Mouse (Mus musculus) c-Kit-positive CD71-negative TER-119-negative erythroid progenitor cells, embryonic 14.5 days (primary cell): ENCODE results near the gene Cfap61.

Experiments
- DNase-seq: peaks from one replicate; pipeline ENCODE4 v3.0.0-alpha.2; 2013; ENCODE audit warnings: low read depth

The Cfap61 gene

DNA sequence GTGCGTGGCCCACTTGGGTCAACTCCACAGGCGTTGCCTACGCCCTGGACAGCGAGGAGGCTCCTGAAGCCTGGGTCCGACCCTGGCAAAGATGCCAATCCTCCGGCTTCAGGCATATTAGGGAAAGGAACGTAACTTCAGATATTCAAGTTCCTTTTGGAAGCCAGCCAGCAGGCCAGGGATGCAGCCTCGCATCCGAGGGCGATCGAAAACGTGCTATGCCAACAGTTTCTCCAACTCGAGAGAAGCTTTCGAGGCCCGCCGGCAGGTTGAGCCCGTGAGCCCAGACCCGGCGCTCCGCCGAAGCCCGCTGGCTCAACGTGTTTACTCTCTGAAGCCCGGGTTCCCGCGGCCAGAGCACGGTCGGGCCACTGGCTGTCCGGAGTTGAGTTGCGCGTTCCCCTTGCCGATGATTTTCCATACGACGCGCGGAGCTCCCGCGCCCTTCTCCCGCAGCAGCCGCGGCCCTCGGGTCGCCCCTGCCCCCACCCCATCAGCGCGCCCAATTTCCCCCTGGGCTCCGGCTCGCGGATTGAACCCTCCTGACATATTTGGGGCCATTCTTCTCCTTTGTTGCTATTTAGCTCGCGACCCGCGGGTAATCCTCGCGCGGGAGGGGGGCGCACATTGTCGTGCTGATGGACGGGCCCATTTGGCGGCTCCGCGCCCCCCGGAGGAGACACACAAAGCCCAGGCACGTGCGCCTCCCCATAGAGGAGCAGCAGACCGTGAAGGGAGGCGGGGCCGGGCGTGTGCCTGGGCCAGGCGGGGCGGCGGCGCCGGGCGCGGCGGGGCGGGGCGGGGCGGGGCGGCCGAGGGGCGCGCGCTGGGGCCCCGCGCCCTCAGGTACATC lies 286.7 kb downstream of the Cfap61 start, which contains the start of gene Insm1:
Insm1 (plus strand) TSS at position 846 of the 853 bp plus-strand sequence.
- no peak for DNase-seq

DNA sequence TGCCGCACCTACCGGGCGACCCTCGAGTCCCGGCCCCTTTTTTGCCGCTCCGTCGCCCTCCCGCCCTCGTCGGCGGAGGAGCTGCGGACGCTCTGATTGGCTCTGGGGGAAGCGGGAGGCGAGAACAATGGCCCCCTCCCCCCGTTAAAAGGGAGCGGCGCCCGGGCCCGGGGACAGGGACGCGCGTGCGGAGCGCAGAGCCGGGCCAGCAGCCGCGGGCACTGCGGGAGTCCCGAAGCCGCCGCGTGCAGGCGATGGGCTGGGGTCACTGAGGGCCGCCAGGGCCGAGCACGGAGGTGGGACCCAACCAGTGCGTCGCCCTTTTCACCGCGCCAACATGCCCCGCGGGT lies 287.3 kb downstream of the Cfap61 start:
- no peak for DNase-seq

DNA sequence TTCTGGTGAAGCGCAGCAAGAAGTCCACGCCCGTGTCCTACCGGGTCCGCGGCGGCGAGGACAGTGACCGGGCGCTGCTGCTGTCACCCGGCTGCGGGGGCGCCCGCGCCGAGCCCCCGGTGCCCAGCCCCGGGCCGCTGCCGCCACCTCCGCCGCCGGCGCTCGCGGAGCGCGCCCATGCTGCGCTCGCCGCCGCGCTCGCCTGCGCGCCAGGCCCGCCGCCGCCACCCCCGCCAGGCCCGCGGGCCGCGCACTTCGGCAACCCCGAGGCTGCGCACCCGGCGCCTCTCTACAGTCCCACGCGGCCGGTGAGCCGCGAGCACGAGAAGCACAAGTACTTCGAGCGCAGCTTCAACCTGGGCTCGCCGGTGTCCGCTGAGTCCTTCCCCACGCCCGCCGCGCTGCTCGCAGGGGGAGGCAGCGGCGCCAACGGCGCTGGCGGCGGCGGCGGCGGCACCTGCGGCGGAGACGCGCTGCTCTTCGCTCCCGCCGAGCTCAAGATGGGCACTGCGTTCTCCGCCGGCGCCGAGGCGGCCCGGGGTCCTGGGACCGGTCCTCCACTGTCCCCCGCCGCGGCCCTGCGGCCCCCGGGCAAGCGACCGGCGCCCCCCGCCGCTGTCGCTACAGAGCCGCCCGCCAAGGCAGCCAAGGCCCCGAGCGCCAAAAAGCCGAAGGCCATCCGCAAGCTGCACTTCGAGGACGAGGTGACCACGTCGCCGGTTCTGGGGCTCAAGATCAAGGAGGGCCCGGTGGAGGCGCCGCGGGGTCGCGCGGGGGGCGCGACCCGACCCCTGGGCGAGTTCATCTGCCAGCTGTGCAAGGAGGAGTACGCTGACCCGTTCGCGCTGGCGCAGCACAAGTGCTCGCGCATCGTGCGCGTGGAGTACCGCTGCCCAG lies 287.9 kb downstream of the Cfap61 start:
- DNase-seq = no peak

DNA sequence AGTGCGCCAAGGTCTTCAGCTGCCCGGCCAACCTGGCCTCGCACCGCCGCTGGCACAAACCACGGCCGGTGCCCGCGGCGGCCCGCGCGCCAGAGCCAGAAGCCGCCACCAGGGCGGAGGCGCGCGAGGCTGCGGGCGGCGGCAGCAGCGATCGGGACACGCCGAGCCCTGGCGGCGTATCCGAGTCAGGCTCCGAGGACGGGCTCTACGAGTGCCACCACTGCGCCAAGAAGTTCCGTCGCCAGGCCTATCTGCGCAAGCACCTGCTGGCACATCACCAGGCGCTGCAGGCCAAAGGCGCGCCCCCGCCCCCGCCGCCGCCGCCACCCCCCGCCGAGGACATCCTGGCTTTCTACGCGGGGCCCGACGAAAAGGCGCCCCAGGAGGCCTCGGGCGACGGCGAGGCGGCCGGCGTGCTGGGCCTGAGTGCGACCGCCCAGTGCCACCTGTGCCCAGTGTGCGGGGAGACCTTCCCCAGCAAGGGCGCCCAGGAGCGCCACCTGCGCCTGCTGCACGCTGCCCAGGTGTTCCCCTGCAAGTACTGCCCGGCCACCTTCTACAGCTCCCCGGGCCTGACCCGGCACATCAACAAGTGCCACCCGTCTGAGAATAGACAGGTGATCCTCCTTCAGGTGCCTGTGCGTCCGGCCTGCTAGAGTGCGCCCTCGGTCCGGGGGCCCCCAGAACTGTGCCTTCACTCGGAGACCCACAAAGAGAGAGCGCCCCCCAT lies 288.8 kb downstream of the Cfap61 start:
- no peak for DNase-seq

DNA sequence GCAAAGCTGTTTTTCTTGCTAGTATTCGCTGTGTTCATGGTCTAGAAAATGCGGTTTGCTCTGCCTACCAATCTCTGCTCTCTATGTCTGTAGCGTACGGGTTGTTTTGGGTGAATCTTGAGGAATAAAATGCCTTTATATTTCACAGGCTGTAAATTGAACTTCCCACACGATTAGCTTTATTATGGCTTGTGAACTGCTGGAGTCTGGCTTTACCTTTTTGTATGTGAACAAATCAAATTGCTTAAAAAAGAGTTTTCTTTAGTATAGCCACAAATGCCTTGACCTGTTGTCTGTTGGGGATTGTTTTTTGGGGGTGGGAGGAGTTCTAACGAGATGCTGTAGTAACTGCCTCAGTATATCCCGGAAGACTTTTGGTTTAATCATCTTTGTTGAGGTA lies 289.6 kb downstream of the Cfap61 start:
- DNase-seq = no peak

DNA sequence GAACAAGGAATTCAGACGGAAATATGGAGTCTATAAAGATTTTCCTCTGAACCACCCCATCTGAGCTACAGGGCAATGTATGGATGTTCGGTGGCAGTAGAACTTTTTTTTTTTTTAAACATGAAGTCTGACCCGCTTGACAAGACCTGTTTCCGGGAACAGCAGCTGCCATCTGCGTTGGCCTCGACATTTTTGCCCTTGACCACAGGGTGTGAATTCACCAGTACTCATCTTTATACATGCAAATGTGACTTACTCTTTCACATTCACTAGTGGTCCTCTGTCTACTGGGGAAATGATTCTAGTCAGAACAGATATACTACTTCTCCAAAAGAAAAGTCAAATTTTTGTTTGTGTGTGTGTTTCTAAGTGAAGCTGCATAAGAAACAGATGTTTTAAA lies 291.2 kb downstream of the Cfap61 start:
- DNase-seq = no peak

DNA sequence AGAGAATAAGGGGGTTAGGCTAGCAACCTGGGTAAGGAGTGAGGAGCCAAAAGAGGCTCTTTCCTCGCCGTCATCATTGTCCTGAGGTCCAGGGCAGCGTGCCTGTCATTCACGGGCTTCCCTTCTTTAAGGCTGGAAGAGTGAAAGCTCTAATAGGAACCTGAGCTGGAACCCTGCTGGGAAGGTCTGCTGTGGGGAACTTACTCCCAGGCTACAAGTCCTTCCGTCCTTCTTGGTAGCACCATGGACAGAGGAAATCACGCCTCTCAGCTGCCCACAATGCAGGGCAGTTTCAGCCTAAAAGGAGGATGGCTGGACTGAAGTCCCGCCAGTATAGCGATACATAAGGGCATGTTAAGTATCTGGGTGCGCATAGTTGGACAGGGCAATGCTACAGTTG lies 291.9 kb downstream of the Cfap61 start:
- DNase-seq = no peak

DNA sequence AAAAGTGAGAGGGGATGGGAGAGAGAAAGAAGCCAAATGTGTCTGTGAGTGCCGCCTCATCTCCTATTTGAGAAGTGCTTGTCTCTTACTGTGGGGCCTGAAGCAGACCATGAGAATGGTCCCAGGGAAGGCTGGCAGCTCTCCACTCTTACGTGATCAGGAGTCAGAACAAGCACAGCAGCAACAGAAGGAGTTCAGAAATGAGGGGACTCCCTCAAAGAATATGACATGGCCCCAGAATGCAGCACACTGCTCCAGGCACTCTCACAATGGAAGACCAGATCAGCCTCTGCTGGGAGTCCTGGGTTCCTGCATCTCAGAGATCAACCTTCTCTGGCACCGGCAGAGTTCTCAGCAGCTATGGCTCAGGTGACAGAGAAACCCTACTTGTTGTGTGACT lies 293.1 kb downstream of the Cfap61 start:
- no peak for DNase-seq

DNA sequence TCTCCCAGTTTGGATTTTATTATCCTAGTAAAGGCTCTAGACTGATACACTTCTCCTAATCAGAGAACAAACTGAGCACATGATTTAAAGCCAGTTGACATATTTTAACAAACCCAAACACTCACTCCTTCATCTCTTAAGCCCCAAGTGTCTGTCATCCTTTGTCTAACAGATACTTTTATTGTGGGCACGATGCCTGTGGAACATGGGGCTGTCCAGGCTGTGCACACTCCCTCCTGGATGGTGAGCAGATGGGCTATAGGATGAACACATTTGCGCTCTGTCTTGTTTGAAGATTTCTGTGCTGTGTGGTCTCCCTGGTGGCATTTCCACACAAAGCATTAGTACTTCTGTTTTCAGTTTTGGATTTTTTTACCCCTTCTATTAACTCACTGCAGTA lies 293.9 kb downstream of the Cfap61 start:
- DNase-seq = no peak

DNA sequence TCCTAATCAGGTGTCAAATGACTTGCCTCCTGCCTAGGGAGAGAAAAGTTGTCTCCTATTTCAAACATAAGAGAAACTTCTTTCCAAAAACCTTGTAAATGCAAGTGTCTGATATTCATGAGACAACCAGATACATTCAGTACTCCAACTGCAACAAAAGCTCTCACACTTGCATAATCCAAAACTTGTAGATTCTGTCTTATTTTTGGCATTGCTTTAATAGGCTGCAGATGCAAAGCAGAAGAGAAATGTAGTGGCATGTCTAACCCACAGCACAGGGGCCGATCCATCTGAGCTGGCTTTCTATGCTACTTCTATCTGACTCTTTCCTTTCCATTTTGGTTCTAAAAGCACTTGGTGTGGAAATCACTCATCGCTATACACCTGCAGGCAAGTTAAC lies 296.9 kb downstream of the Cfap61 start:
- no peak for DNase-seq

DNA sequence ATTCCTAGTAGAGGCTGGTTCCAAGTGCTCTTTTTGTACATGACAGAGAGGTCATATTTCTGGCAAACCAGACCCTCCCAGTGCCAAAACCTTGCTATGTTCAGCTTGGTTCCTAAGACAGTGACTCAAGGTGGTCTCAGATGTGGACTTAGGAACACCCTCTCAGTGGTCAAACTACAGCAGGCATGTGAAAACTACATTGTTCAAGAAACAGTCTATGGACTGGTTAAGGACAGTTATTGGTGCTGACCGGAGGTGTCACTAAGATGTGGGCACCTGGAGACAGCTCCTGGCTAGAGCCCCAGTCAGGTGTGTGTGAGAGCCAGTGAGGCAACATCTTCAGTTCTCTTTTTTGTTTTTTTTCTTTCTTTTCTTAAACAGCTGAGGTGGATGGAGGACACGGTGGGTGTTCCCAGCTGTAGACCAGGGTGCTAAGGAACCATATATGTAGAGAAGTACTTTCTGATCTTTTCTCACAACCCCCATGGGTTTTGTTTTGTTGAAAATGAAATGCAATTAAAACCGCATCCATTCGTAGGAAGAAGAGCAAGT lies 304.7 kb downstream of the Cfap61 start:
- no peak for DNase-seq

DNA sequence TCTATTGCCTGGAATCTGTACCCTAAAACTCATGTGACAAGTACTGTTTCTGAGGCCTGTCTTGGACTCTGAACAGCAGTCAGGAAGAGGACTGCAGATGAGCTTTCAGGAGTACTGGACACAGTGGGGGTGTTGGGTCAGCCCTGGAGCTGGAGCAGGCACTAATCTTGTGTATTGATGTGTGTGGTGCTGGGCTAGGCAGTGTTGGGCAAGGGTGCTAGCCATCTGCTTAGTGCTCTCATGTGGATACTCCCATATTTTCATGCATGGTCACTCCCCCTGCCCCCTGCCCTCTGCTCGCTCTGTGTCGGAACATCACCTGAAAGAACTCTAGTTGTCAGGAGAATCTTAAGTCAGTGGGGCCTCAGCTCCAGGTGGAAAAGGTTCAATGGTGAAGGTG lies 309.5 kb downstream of the Cfap61 start:
- DNase-seq = no peak

DNA sequence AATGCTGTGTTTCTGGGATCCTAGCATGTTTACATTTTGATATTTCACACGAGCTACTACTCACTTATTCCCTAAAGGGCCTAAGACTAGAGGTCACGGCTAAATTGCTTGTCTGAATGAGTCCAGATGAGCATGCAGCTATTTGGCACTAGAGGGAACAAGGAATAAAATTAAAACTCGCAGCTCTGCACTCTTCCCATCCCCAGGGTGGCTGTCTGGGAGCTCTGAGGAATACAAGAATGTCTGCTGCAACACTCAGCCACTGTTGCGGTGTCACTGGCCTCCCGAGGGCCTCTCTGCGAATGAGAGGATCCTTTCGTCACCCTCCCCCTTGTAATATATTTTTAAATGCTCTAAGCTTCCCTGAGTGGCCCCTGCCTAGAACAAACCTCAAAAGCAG lies 310.8 kb downstream of the Cfap61 start:
- DNase-seq = no peak

DNA sequence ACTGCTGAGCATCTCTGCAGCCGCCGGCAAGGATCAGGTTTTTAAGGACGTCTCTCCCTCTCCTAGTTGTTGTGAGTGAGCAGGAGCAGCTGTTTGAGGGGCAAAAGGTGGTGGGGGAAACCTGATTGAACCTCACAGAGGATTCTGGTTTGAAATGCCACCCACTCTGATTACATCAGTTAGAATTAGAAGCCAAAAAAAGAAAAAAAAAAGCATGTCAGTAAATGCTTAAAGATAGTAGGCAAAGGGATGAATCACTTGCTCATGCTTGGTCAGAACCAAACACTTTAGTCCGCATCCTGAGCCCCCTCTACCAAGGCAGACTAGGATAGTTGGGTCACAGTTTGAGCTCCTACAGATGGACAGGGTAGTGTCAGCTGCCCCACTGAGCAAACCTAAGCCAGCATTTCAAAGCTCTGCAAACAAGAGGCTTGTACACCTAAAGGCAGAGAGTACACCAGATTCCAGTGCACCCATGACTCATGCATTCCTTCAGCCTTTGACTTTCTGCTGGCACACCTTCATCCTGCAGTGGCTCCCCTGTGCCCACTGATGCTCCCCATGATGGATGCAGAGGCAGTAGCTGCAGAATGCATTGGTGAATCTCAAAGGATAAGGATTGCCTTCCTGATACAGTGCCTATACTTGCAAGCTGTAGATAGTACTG lies 312.0 kb downstream of the Cfap61 start:
- no peak for DNase-seq

DNA sequence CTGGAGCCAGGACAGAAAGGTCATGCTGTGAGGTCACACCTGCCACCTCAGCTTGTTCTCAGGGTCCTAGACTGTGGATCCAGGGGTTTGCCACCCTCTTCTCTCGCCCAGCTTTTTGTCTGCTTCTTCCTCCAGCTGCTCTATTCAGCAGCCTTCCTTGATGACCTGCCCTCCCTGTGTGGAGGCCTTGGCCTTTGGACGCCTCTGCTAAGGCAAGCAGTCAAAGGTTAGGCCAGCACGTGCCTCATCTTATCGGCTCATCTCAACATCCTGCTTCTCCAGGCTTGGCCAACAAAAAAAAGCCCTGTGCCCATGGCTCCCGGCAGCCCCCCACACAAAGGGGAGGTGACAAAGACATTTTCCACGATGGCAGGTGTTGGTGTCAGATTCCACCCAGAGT lies 313.0 kb downstream of the Cfap61 start:
- no peak for DNase-seq

DNA sequence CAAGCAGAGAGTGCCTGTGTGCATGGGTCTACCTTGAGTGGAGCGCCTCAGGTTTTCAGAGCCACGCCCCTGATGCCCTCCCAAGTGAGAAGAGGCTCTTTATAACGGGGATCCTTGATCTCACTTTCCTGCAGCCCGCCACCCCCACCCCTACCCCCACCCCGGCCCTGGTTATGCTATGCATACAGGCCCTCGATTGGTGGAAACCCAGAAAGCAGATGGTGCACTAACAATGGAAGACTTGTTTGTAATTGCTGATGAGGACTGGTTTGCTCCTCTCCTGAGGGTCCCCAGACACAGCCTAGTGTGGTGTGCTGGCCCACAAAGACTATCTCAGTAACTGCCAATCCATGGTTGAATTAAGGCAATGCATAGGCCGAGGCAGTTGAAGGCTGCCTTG lies 314.4 kb downstream of the Cfap61 start:
- DNase-seq = no peak

DNA sequence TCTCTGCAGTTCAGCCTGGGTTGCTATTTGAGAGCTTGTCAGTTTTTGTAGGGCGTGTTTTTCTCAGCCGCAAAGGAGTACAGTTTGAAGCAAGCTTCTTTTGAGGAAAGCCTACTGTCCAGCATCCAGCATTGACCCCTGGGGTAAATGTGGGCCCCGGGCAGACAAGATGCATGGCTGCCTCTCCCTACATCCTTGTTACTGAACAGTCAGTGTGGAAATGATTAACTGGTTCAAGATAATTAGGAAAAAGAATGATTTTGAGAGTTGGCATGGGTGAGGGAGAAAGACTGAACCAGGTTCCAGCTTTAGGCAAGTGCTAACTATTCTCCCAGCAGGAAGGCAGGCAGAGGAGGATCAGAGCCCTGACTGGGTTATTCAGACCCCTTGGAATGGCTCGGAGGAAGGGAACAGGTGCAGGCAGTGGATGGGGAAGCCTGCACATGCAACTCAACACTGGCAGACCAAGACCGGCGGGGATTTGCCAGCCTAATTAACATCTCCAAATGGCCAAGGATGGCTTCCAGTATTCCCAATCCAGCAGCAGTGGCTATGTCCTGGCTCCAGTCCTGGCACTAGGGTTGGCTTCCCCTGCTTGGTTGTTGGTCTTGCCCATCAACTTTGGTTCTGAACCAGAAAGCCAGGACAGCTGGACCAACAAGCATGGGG lies 315.8 kb downstream of the Cfap61 start:
- DNase-seq = no peak

DNA sequence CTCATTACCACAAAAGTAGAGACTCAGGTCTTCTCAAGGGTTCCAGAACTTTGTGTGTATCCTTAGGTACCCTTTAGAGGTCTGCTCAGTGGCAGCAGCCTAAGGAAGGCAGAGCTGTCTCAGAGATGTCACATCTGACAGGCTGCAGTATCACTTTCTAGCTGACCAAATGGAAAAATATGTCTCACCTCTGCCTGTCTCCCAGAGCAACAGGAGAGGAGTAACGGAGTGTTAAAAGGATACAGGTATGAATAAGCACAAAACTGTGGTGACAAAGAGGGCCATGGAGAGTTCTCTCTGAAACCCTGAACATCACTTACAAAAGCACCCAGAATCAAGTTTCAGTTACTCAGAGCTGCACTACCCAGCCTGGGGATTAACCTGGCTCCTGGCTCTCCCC lies 319.8 kb downstream of the Cfap61 start:
- DNase-seq = no peak

DNA sequence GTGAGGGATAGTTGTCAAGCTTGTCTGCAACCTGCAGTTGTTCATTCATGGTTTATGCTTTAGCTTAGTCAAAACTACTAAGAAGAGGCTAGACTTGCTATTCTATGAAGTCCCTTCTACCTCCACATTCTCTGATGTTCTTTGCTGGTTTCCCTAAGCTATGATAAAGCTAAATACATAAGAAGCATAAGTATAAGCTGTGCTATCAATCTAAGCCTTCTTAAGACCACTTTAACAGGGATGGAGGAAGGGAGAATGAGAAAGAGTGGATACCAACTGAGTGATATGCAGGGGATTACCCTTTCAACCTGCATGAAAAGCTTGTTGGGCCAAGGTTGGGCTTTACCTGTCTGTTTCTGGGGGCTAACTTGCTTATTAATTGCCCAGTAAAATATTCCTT lies 321.1 kb downstream of the Cfap61 start:
- no peak for DNase-seq

DNA sequence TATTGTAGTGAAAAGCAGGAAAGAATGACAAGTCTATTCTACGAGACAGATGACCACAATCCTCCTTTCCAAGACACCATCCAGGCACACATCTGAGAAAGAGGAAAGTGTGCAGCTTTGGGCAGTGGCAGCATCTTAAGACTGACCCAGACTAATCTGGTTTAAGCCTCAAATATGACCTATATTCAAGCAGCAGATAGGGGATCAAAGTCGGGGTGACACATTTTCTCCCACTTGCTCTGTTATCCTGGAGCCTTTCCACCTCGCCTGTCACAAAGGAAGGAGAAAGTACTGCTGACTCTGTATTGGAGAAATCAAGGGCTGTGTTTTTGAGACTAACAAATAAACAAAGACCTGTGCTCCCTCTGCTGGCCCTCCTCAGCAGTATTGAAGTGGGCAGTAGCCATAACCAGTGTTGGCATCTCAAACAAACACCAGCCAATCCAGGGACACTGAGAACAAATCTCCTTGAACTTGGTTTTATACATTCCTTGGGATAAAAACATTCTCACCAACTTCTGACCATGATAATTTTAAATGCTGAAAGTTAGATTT lies 321.8 kb downstream of the Cfap61 start:
- no peak for DNase-seq

DNA sequence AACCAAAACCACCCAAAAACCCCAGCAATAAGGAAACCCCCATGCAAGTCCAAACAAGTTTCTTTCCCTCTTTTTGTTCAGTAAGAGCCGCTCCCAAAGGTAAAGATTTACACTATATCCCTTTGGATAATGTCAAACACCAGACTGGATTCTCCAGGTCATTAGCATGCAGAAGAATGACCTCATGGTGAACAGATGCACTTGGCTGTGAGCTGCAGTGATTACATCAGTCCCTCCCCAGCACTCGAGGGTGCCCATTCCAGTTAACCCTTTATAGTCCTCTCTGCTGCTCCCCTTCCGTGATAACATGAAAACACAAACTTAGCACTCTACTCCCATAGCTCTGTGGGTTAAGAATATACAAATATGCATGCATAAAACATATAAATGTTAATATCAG lies 322.5 kb downstream of the Cfap61 start:
- no peak for DNase-seq
